Mouse (Mus musculus) thymus, adult 2 months (tissue): Measurements from ENCODE around the gene Papolb. TPM values are rescaled to one million over a fixed set of nuclear protein-coding genes. Genes with fewer than 3 reads are reported as not detected.

Experiments used
- DNase-seq: peaks from one replicate; pipeline ENCODE4 v3.0.0; 2021
- H3K27ac ChIP-seq: fragments of 200-500 bp; 2 replicates; pipeline ENCODE4 v1.5.1; 2012; ENCODE audit warnings: low read length, control low read depth; ENCODE audit not compliant: control insufficient read depth, insufficient read depth
- H3K27me3 ChIP-seq: fragments of 200-500 bp; 2 replicates; pipeline ENCODE4 v1.6.1; 2012; ENCODE audit warnings: mild to moderate bottlenecking, low read length, moderate library complexity, mixed read lengths; ENCODE audit not compliant: control insufficient read depth, insufficient read depth
- H3K36me3 ChIP-seq: fragments of 200-500 bp; 2 replicates; pipeline ENCODE4 v1.6.1; 2012; ENCODE audit warnings: mild to moderate bottlenecking, low read length, moderate library complexity; ENCODE audit not compliant: control insufficient read depth, insufficient read depth
- H3K4me1 ChIP-seq: fragments of 200-500 bp; replicated peaks from 2 replicates; pipeline ENCODE4 v1.6.1; 2012; ENCODE audit warnings: low read length; ENCODE audit not compliant: control insufficient read depth, insufficient read depth
- H3K4me3 ChIP-seq: fragments of 200-500 bp; 2 replicates; pipeline ENCODE4 v1.5.1; 2012; ENCODE audit warnings: mild to moderate bottlenecking, low read length, control low read depth, moderate library complexity; ENCODE audit not compliant: control insufficient read depth, insufficient read depth
- CTCF ChIP-seq: fragments of 200-500 bp; IDR thresholded peaks from 2 replicates; pipeline ENCODE4 v1.5.1; 2012; ENCODE audit warnings: mild to moderate bottlenecking, control low read depth, low read length, moderate library complexity, borderline replicate concordance; ENCODE audit not compliant: control insufficient read depth, poor library complexity, insufficient read depth; ENCODE audit errors: extremely low read depth
- POLR2A ChIP-seq: fragments of 200-500 bp; IDR thresholded peaks from 2 replicates; pipeline ENCODE4 v1.6.1; 2012; ENCODE audit warnings: mild to moderate bottlenecking, low read length, control low read depth, moderate library complexity; ENCODE audit not compliant: control insufficient read depth, poor library complexity, insufficient read depth; ENCODE audit errors: extremely low read depth
- WGBS: fragments of 180-500 bp; shearing (Covaris S2); methylation state at CpG from one replicate; pipeline ENCODE4 v1.1.7; 2018; 5-methylcytosine and 5-hydroxymethylcytosine counted together
- polyA plus RNA-seq: library from polyadenylated mRNA; depleted of rRNA; stranded (reverse); fragments of >200 nt; gene quantifications from 2 replicates; pipeline ENCODE4 v1.2.3, GENCODE M21; 2012

Papolb gene
- polyA plus RNA-seq, 1 experiment: 0.04 TPM

DNA sequence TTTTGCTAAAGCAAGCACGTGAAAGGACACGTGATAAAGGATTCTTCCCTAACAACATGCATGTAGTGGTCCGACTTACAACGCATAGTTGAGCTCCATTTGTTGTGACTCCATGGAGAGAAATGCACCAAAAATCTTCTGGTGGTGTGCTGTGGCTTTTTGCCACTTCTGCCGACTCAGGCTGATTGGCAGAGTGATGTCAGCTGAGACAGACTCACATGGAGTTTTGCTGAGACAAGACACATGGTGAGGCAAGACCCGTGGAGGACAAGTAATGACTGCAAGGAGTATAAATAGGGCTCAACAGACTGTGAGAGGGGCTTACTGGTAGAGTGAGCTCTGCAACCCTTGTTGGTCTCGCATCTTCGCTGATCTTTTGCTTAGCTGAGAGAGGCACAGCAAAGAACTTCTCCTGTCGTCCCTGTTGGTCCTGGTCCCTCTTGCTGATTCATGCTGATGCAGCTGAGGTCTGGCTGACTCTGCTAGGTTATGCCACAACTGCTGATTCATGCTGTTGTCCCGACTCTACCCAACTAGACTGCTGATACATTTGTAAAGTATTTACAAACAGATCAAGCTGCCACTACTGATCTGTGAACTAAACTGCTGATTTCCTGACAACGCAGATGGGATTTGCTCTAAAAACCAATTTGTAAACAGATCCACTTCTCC, 8.5 kb downstream of the Papolb start:
- H3K4me1 ChIP-seq: no peaks in the 10 kb centered on the region; the same call in 1 of the 2 replicates
- 72% methylated on average over 11 of the region's 11 CpGs for WGBS
- H3K27me3 ChIP-seq: no peaks in the 10 kb centered on the region
- H3K27ac ChIP-seq: no peak overlapping the region
- no peak for DNase-seq
- no peak overlapping the region for H3K4me3 ChIP-seq
- TF ChIP-seq POLR2A (no peak), CTCF (no peak)
- no peaks in the 10 kb centered on the region for H3K36me3 ChIP-seq

DNA sequence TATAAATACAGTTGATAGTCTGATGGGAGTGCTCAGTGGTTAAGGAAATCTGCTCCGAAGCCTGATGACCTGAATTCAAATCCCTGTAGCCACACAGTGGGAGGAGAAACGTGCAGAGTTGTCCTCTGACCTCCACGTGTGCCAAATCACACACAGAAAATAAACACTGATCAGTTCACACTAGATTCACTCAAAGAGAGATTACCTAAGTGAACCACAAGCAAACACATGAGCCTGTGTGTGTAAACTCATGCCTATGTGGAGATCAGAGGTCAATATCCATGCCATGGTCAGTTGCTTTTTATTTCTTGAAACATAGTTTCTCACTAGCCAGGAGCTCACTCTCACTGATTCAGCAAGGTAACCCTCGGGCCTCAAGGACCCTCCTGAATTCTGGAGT, 9.5 kb downstream of the Papolb start:
- Histone ChIP-seq H3K27me3 (no peaks in the 10 kb centered on the region), H3K4me1 (no peaks in the 10 kb centered on the region; the same call in 1 of the 2 replicates), H3K36me3 (no peaks in the 10 kb centered on the region), H3K27ac (no peak overlapping the region), H3K4me3 (no peak overlapping the region)
- no peak for DNase-seq
- TF ChIP-seq CTCF: no peak
- no peak for TF ChIP-seq POLR2A
- WGBS: 84% methylated on average over 4 of the region's 4 CpGs

DNA sequence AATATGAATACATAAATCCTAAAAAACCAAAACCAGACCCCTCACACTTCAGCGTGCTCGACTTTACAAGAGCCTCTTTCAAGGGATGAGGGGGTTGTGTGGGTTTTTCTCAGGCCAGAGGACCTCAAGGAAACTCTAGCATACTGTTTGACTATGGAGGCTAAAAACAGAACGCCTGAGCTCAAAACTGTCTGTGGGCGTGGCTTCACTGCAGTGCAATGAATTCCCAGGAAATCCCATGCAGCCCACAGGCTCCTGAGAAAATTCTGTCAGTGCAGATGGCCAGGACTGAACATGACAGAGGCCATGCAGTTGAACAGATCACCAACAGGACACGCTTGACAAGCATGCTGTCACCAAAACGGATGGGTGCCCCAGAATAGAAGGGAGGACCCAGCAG, 10.9 kb downstream of the Papolb start:
- DNase-seq: no peak
- H3K27ac ChIP-seq: no peak overlapping the region
- H3K27me3 ChIP-seq: no peaks in the 10 kb centered on the region
- no peak overlapping the region for H3K4me3 ChIP-seq
- WGBS: 76% methylated on average over 6 of the region's 6 CpGs
- H3K36me3 ChIP-seq: no peaks in the 10 kb centered on the region
- no peaks in the 10 kb centered on the region; the same call in 1 of the 2 replicates for H3K4me1 ChIP-seq
- no peak for TF ChIP-seq CTCF
- no peak for TF ChIP-seq POLR2A

DNA sequence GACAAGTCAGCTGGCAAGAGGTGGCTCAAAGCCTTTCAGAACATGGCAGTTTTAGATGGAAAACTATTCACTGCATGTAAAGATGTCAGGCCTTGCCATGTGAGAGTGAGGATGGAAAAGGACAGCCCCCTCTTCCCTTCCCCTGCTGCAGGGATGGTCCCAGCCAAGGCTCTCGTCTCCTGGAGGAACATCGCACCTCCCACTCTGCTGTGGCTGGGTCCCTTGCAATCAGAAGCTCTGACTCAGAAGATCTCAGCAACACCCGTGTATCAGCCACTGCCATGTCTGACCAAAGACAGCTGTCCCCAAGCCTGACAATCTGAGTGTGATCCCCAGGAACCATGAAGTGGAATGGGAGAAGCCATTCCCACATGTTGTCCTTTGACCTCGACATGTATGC, 17.8 kb downstream of the Papolb start:
- no peak for DNase-seq
- 85% methylated on average over 4 of the region's 4 CpGs for WGBS

DNA sequence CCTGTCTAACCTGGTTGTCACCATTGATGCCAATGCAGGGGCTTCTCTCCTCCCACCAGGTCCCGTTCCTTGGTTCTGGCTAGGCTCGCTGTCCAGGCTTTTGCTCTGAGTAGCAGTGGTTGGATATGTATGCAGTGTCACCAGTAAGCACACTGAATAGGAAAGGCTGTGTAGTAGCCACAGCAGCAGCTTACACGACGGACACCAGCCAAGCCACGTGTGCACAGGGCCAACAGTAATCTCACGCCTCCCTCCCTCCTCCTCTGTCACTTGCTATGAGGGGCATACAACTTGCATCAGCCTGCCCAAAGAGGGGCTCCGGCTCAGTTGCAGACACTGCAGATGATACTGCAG, 19.8 kb downstream of the Papolb start:
- WGBS: 85% methylated on average over 7 of the region's 7 CpGs
- TF ChIP-seq POLR2A (no peak), CTCF (no peak)
- H3K27ac ChIP-seq: no peak overlapping the region
- H3K4me3 ChIP-seq: no peak overlapping the region
- no peak for DNase-seq
- H3K4me1 ChIP-seq: no peaks in the 10 kb centered on the region
- no peaks in the 10 kb centered on the region for H3K36me3 ChIP-seq
- no peaks in the 10 kb centered on the region for H3K27me3 ChIP-seq

More for the DNA sequence above, 17.8 kb downstream of the Papolb start:
- no peaks in the 10 kb centered on the region for H3K4me1 ChIP-seq
- H3K27ac ChIP-seq: no peak overlapping the region
- TF ChIP-seq POLR2A: no peak
- no peak for TF ChIP-seq CTCF
- no peaks in the 10 kb centered on the region for H3K27me3 ChIP-seq
- no peaks in the 10 kb centered on the region for H3K36me3 ChIP-seq
- no peak overlapping the region for H3K4me3 ChIP-seq

DNA sequence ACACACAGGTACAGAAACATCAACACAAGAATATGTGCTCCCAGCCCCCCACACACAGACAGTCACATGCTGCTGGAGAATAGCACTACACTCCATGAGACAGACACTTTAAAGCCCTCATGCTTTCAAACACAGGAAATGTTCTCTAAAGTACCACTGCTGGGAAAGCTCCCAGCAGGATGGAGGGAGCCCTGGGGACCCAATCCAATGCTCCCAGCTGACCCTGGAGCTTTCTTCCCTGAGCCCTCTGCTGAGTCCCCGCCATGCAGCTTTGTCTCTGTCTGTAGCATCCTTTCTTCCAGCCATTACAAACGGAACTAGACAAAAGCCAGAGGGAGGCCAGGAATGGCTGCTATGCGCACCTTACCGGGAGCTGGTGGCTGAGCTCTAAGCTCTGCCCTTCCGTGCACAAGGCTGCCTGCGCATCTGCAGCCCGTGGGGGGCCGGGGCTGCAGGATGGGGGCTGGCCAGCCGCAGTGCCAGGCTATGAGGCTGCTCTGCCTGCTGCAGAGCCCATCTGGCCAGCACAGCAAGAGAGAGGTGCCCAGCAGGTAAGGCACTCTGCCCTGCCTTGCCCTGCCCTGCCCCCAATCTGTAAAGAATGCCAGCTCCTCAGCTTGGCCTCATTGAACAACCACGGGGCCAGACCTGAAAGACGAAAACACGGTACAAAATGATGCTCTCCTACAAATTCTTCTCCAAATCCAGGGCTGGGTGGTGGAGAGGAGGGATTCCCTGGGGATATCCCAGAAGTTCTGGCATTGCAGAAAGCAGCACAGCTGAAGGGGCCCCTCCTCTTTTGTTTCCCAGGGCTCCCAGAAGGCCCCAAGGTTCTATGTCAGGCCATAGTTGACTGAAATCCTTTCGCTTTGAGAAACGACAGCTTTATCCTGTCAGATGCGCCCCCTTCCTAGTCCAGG, 20.5 kb downstream of the Papolb start:
- no peaks in the 10 kb centered on the region for H3K4me1 ChIP-seq
- no peak for DNase-seq
- no peak overlapping the region for H3K4me3 ChIP-seq
- H3K27ac ChIP-seq: no peak overlapping the region
- 58% methylated on average over 15 of the region's 15 CpGs for WGBS
- H3K36me3 ChIP-seq: no peaks in the 10 kb centered on the region
- no peak for TF ChIP-seq CTCF
- no peaks in the 10 kb centered on the region for H3K27me3 ChIP-seq
